Mouse (Mus musculus): ENCODE data around the gene Dbp. TPM values are rescaled to one million over a fixed set of nuclear protein-coding genes. Genes with fewer than 3 reads are reported as not detected.

The Dbp gene
- polyA plus RNA-seq, 1 experiment from 2014 or later: 3.3 TPM

GRCm38 (mm10) chr7:45730727-45731431 lies 26.0 kb downstream of the Dbp start:
- Histone ChIP-seq H3K4me2 (no peak overlapping the region; the same call in 1 of the 2 replicates), H3K4me1 (ENCODE audit: control insufficient read depth, insufficient read depth, low read length) (peaks cover 7% of the 10 kb centered on the region; the same call in 1 of the 2 replicates), H3K9ac (ENCODE audit: low read depth, low read length) (peak overlapping the region; percentile 39; the same call in 1 of the 2 replicates), H3K9me3 (replicated peaks; ENCODE audit: control insufficient read depth, low read length) (no peaks in the 10 kb centered on the region), H3K4me3 (ENCODE audit: low read depth, low read length) (no peak overlapping the region), H3K36me3 (ENCODE audit: control insufficient read depth, insufficient read depth, low read length) (peaks cover 5% of the 10 kb centered on the region; the same call in 1 of the 2 replicates), H3K27ac (ENCODE audit: low read depth, low read length) (no peak overlapping the region), H3K27me3 (ENCODE audit: control insufficient read depth, insufficient read depth, low read length) (no peaks in the 10 kb centered on the region)
- 14% methylated on average over 16 of the region's 16 CpGs for WGBS (ENCODE audit: insufficient replicate concordance)
- no peak for ATAC-seq (replicated peaks; ENCODE audit: insufficient number of reproducible peaks, low FRiP score, low TSS enrichment)

- no peak overlapping the region for H3K27ac ChIP-seq (ENCODE audit: low read depth, low read length)
- H3K9ac ChIP-seq (ENCODE audit: low read depth, low read length): no peak overlapping the region
- H3K4me2 ChIP-seq: no peak overlapping the region
- WGBS (ENCODE audit: insufficient replicate concordance): 75% methylated on average over 5 of the region's 5 CpGs
- no peaks in the 10 kb centered on the region for H3K27me3 ChIP-seq (ENCODE audit: control insufficient read depth, insufficient read depth, low read length)
- H3K4me3 ChIP-seq (ENCODE audit: low read depth, low read length): no peak overlapping the region
- no peak for ATAC-seq (replicated peaks; ENCODE audit: insufficient number of reproducible peaks, low FRiP score, low TSS enrichment)
- H3K9me3 ChIP-seq (replicated peaks; ENCODE audit: control insufficient read depth, low read length): no peaks in the 10 kb centered on the region
- no peaks in the 10 kb centered on the region for H3K36me3 ChIP-seq (ENCODE audit: control insufficient read depth, insufficient read depth, low read length)
- H3K4me1 ChIP-seq (ENCODE audit: control insufficient read depth, insufficient read depth, low read length): peaks cover 7% of the 10 kb centered on the region; the same call in 1 of the 2 replicates
Observed at GRCm38 (mm10) chr7:45733477-45733876, 28.6 kb downstream of the Dbp start.

- Histone ChIP-seq H3K9me3 (replicated peaks; ENCODE audit: control insufficient read depth, low read length) (no peaks in the 10 kb centered on the region), H3K9ac (ENCODE audit: low read depth, low read length) (no peak overlapping the region), H3K4me1 (ENCODE audit: control insufficient read depth, insufficient read depth, low read length) (no peaks in the 10 kb centered on the region), H3K27me3 (ENCODE audit: control insufficient read depth, insufficient read depth, low read length) (no peaks in the 10 kb centered on the region), H3K36me3 (ENCODE audit: control insufficient read depth, insufficient read depth, low read length) (no peaks in the 10 kb centered on the region), H3K4me3 (ENCODE audit: low read depth, low read length) (no peak overlapping the region), H3K4me2 (no peak overlapping the region), H3K27ac (ENCODE audit: low read depth, low read length) (no peak overlapping the region)
- WGBS (ENCODE audit: insufficient replicate concordance): 8% methylated on average over 9 of the region's 9 CpGs
- no peak; the same call in 1 of the 2 replicates for ATAC-seq (replicated peaks; ENCODE audit: insufficient number of reproducible peaks, low FRiP score, low TSS enrichment)
Observed at GRCm38 (mm10) chr7:45739162-45739763, 34.4 kb downstream of the Dbp start.

- H3K36me3 ChIP-seq (ENCODE audit: control insufficient read depth, insufficient read depth, low read length): no peaks in the 10 kb centered on the region
- H3K9me3 ChIP-seq (replicated peaks; ENCODE audit: control insufficient read depth, low read length): no peaks in the 10 kb centered on the region
- no peak for ATAC-seq (replicated peaks; ENCODE audit: insufficient number of reproducible peaks, low FRiP score, low TSS enrichment)
- H3K4me1 ChIP-seq (ENCODE audit: control insufficient read depth, insufficient read depth, low read length): no peaks in the 10 kb centered on the region
- no peaks in the 10 kb centered on the region for H3K27me3 ChIP-seq (ENCODE audit: control insufficient read depth, insufficient read depth, low read length)
- 68% methylated on average over 10 of the region's 10 CpGs for WGBS (ENCODE audit: insufficient replicate concordance)
- no peak overlapping the region for H3K4me2 ChIP-seq
- no peak overlapping the region for H3K4me3 ChIP-seq (ENCODE audit: low read depth, low read length)
- H3K9ac ChIP-seq (ENCODE audit: low read depth, low read length): no peak overlapping the region
- no peak overlapping the region for H3K27ac ChIP-seq (ENCODE audit: low read depth, low read length)
Observed at GRCm38 (mm10) chr7:45739820-45740219, 34.9 kb downstream of the Dbp start.

GRCm38 (mm10) chr7:45741308-45741707 lies 36.4 kb downstream of the Dbp start:
- no peak overlapping the region for H3K4me3 ChIP-seq (ENCODE audit: low read depth, low read length)
- H3K4me2 ChIP-seq: no peak overlapping the region
- H3K36me3 ChIP-seq (ENCODE audit: control insufficient read depth, insufficient read depth, low read length): no peaks in the 10 kb centered on the region
- H3K27ac ChIP-seq (ENCODE audit: low read depth, low read length): no peak overlapping the region
- WGBS (ENCODE audit: insufficient replicate concordance): 64% methylated on average over 12 of the region's 12 CpGs
- no peak for ATAC-seq (replicated peaks; ENCODE audit: insufficient number of reproducible peaks, low FRiP score, low TSS enrichment)
- H3K4me1 ChIP-seq (ENCODE audit: control insufficient read depth, insufficient read depth, low read length): no peaks in the 10 kb centered on the region
- H3K9ac ChIP-seq (ENCODE audit: low read depth, low read length): no peak overlapping the region
- no peaks in the 10 kb centered on the region for H3K9me3 ChIP-seq (replicated peaks; ENCODE audit: control insufficient read depth, low read length)
- H3K27me3 ChIP-seq (ENCODE audit: control insufficient read depth, insufficient read depth, low read length): no peaks in the 10 kb centered on the region

GRCm38 (mm10) chr7:45741777-45742176 lies 36.9 kb downstream of the Dbp start:
- WGBS (ENCODE audit: insufficient replicate concordance): 27% methylated on average over 11 of the region's 11 CpGs
- no peak for ATAC-seq (replicated peaks; ENCODE audit: insufficient number of reproducible peaks, low FRiP score, low TSS enrichment)

GRCm38 (mm10) chr7:45742338-45742737 lies 37.5 kb downstream of the Dbp start:
- H3K36me3 ChIP-seq (ENCODE audit: control insufficient read depth, insufficient read depth, low read length): no peaks in the 10 kb centered on the region
- H3K9me3 ChIP-seq (replicated peaks; ENCODE audit: control insufficient read depth, low read length): no peaks in the 10 kb centered on the region
- H3K4me3 ChIP-seq (ENCODE audit: low read depth, low read length): peak overlapping the region; percentile 8; the same call in 1 of the 2 replicates
- H3K27ac ChIP-seq (ENCODE audit: low read depth, low read length): no peak overlapping the region
- 0 out of 2 replicates have a peak overlapping the region, but pooled peaks have one; percentile 3 for H3K9ac ChIP-seq (ENCODE audit: low read depth, low read length)
- WGBS (ENCODE audit: insufficient replicate concordance): 34% methylated on average over 19 of the region's 19 CpGs
- ATAC-seq (replicated peaks; ENCODE audit: insufficient number of reproducible peaks, low FRiP score, low TSS enrichment): no peak
- peak overlapping the region; percentile 47 for H3K4me2 ChIP-seq
- no peaks in the 10 kb centered on the region for H3K27me3 ChIP-seq (ENCODE audit: control insufficient read depth, insufficient read depth, low read length)
- no peaks in the 10 kb centered on the region for H3K4me1 ChIP-seq (ENCODE audit: control insufficient read depth, insufficient read depth, low read length)

More at GRCm38 (mm10) chr7:45741777-45742176, 36.9 kb downstream of the Dbp start:
- H3K9me3 ChIP-seq (replicated peaks; ENCODE audit: control insufficient read depth, low read length): no peaks in the 10 kb centered on the region
- H3K4me2 ChIP-seq: peak overlapping the region; percentile 47
- H3K36me3 ChIP-seq (ENCODE audit: control insufficient read depth, insufficient read depth, low read length): no peaks in the 10 kb centered on the region
- H3K27ac ChIP-seq (ENCODE audit: low read depth, low read length): no peak overlapping the region
- peak overlapping the region; percentile 8; the same call in 1 of the 2 replicates for H3K4me3 ChIP-seq (ENCODE audit: low read depth, low read length)
- H3K27me3 ChIP-seq (ENCODE audit: control insufficient read depth, insufficient read depth, low read length): no peaks in the 10 kb centered on the region
- H3K9ac ChIP-seq (ENCODE audit: low read depth, low read length): no peak overlapping the region
- no peaks in the 10 kb centered on the region for H3K4me1 ChIP-seq (ENCODE audit: control insufficient read depth, insufficient read depth, low read length)

GRCm38 (mm10) chr7:45744387-45744786 lies 39.5 kb downstream of the Dbp start:
- Histone ChIP-seq H3K27me3 (ENCODE audit: control insufficient read depth, insufficient read depth, low read length) (no peaks in the 10 kb centered on the region), H3K36me3 (ENCODE audit: control insufficient read depth, insufficient read depth, low read length) (no peaks in the 10 kb centered on the region), H3K9ac (ENCODE audit: low read depth, low read length) (no peak overlapping the region), H3K4me2 (no peak overlapping the region), H3K27ac (ENCODE audit: low read depth, low read length) (no peak overlapping the region), H3K4me1 (ENCODE audit: control insufficient read depth, insufficient read depth, low read length) (no peaks in the 10 kb centered on the region; the same call in 1 of the 2 replicates), H3K4me3 (ENCODE audit: low read depth, low read length) (no peak overlapping the region), H3K9me3 (replicated peaks; ENCODE audit: control insufficient read depth, low read length) (no peaks in the 10 kb centered on the region)
- 29% methylated on average over 2 of the region's 2 CpGs for WGBS (ENCODE audit: insufficient replicate concordance)
- no peak for ATAC-seq (replicated peaks; ENCODE audit: insufficient number of reproducible peaks, low FRiP score, low TSS enrichment)
